Mouse (Mus musculus) E14TG2a.4 (cell line): Measurements from ENCODE around the gene B4galnt3.

Experiments
- H3K27me3 ChIP-seq: 2 replicates; pipeline ENCODE4 v1.6.1; 2014; ENCODE audit warnings: low read length, control low read depth; ENCODE audit not compliant: insufficient read depth
- H3K36me3 ChIP-seq: 2 replicates; pipeline ENCODE4 v1.6.1; 2014; ENCODE audit warnings: low read length, control low read depth; ENCODE audit not compliant: insufficient read depth
- H3K4me1 ChIP-seq: replicated peaks from 2 replicates; pipeline ENCODE4 v1.6.1; 2014; ENCODE audit warnings: low read depth, low read length, control low read depth
- H3K4me3 ChIP-seq: replicated peaks from 2 replicates; pipeline ENCODE4 v1.5.1; 2014; ENCODE audit warnings: mild to moderate bottlenecking, low read length
- H3K9me3 ChIP-seq: 2 replicates; pipeline ENCODE4 v1.6.1; 2014; ENCODE audit warnings: low read length, control low read depth
- CTCF ChIP-seq: conservative IDR thresholded peaks from 2 replicates; pipeline ENCODE4 v1.5.1; 2014; ENCODE audit warnings: low read length
- NANOG ChIP-seq: IDR thresholded peaks from 2 replicates; pipeline ENCODE4 v1.6.1; 2014; ENCODE audit warnings: borderline replicate concordance, low read length, mixed read lengths
- POU5F1 ChIP-seq: IDR thresholded peaks from 2 replicates; pipeline ENCODE4 v1.6.1; 2014; ENCODE audit warnings: low read length, borderline replicate concordance

Gene B4galnt3

GRCm38 (mm10) chr6:120197964-120198363 is 96.4 kb downstream of the B4galnt3 start:
- H3K4me1 ChIP-seq = peaks cover 83% of the 10 kb centered on the region
- H3K36me3 ChIP-seq = peaks cover 4% of the 10 kb centered on the region
- TF ChIP-seq CTCF (peak; percentile 86), NANOG (no peak)
- H3K4me3 ChIP-seq = no peak overlapping the region
- H3K9me3 ChIP-seq = no peaks in the 10 kb centered on the region
- H3K27me3 ChIP-seq = no peaks in the 10 kb centered on the region

GRCm38 (mm10) chr6:120196837-120197236 is 97.5 kb downstream of the B4galnt3 start:
- Histone ChIP-seq H3K9me3 (no peaks in the 10 kb centered on the region), H3K36me3 (no peaks in the 10 kb centered on the region), H3K27me3 (no peaks in the 10 kb centered on the region), H3K4me3 (no peak overlapping the region), H3K4me1 (peaks cover 82% of the 10 kb centered on the region)
- TF ChIP-seq CTCF (peak; percentile 54), NANOG (no peak), POU5F1 (no peak)

- H3K4me1 ChIP-seq = peaks cover 82% of the 10 kb centered on the region
- no peaks in the 10 kb centered on the region for H3K27me3 ChIP-seq
- H3K4me3 ChIP-seq = no peak overlapping the region
- no peaks in the 10 kb centered on the region for H3K9me3 ChIP-seq
- TF ChIP-seq POU5F1 (no peak), CTCF (no peak), NANOG (no peak)
- H3K36me3 ChIP-seq = no peaks in the 10 kb centered on the region
Observed at GRCm38 (mm10) chr6:120194963-120195362, 99.4 kb downstream of the B4galnt3 start.

DNA sequence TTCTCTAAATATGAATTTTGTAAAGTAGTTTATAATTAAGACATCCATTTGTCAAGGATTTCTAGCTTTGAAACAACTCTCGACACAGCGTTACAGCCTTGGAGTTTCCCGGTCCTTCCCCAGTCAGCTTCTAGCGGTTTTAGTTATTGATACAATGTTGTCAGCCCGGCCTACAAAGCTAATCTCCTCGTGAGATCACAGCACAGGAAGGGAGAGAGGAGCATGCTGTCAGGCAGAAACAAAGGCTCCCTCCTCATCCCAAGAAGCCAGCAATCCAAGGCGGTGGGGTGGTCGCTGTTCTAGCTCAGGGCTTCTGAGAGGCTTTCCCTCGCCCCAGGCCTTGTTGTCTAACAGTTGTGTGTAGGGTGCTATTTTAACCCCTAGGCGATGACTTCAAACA is 100.1 kb downstream of the B4galnt3 start:
- TF ChIP-seq POU5F1 = no peak
- TF ChIP-seq CTCF = no peak
- no peak for TF ChIP-seq NANOG
- H3K27me3 ChIP-seq = no peaks in the 10 kb centered on the region

DNA sequence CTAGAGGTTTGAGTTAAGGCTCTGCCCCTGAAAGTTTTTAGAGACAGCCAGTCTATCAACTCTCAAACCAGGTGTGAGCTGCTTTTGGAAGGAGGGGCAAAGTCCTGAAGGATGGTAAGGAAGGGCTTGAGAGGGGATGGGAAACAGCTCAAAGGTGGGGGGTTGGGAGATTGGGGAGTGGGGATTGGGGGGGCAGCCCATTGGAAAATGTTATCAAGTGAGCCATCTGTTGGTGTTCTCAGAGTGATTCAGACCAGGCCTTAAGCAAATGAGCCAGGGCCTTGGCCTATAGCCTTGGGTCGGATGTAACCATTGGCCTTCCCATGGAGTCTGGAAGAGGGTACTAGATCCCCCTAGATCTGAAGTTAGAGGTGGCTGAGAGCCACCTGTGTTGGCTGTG is 100.6 kb downstream of the B4galnt3 start:
- TF ChIP-seq POU5F1 (no peak), NANOG (no peak), CTCF (no peak)
- H3K4me1 ChIP-seq = peaks cover 84% of the 10 kb centered on the region
- no peaks in the 10 kb centered on the region for H3K27me3 ChIP-seq
- H3K9me3 ChIP-seq = no peaks in the 10 kb centered on the region
- no peak overlapping the region for H3K4me3 ChIP-seq
- H3K36me3 ChIP-seq = no peaks in the 10 kb centered on the region

More for the DNA sequence above, 100.1 kb downstream of the B4galnt3 start:
- peaks cover 84% of the 10 kb centered on the region for H3K4me1 ChIP-seq
- no peaks in the 10 kb centered on the region for H3K9me3 ChIP-seq
- H3K4me3 ChIP-seq = no peak overlapping the region
- no peaks in the 10 kb centered on the region for H3K36me3 ChIP-seq

DNA sequence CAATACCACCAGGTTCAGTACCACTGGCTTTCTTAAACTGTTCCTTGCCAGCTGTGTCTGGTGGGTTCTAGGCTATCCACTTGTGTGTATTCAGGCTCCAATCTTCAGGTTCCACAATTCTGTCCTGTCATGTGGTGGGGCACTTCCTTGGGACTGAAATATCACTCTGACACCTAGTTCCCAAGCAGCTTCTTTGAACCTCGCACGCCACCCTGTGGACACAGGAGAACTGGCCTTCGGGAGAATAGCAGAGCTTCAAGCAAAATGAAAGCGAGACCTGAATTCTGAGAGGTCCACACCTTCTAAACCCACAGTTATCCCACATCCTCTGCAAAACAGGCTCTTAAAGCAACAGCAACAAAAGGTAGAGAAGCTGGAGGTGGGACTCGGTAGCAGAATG is 101.2 kb downstream of the B4galnt3 start:
- peak overlapping the region; percentile 37 for H3K4me3 ChIP-seq
- no peaks in the 10 kb centered on the region for H3K27me3 ChIP-seq
- H3K9me3 ChIP-seq = no peaks in the 10 kb centered on the region
- no peaks in the 10 kb centered on the region for H3K36me3 ChIP-seq
- TF ChIP-seq NANOG = no peak
- peak; percentile 72 for TF ChIP-seq CTCF
- peaks cover 84% of the 10 kb centered on the region for H3K4me1 ChIP-seq

DNA sequence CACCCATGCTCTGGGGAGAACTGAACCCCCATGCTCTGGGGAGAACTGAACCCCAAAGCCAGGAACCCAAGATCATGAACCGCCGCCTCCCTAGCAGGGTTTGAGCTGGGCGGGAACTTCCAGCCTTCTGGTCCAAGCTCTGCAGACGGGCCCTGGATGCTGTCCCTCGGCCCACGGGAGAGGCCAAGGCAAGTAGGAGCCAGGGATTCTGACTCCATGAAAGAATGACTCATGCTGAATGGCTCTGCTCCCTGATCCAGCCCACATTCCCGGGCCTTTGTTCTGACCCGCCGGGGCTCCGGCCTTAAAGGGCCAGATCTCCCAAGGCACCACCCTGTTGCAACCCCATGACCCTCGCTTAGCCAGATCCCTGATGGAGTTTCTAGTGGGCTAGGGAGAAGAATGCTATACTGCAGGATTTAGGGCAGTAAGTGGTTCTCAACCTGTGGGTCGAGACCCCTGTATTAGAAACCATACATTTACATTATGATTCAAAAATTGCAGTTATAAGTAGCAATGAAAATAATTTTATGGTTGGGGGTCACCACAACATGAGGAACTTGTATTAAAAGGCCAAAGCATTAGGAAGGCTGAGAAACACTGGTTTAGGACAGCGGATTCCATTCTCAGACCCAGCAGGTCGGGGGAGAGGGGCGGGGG is 102.0 kb downstream of the B4galnt3 start:
- Histone ChIP-seq H3K4me1 (peaks cover 86% of the 10 kb centered on the region), H3K36me3 (no peaks in the 10 kb centered on the region), H3K27me3 (no peaks in the 10 kb centered on the region), H3K9me3 (no peaks in the 10 kb centered on the region), H3K4me3 (peak overlapping the region; percentile 74)
- TF ChIP-seq NANOG (no peak), CTCF (no peak), POU5F1 (no peak)

- H3K27me3 ChIP-seq = no peaks in the 10 kb centered on the region
- no peaks in the 10 kb centered on the region for H3K36me3 ChIP-seq
- TF ChIP-seq NANOG = no peak
- TF ChIP-seq POU5F1 = no peak
- TF ChIP-seq CTCF = no peak
Observed at GRCm38 (mm10) chr6:120191396-120192170, 102.8 kb downstream of the B4galnt3 start.

More at GRCm38 (mm10) chr6:120191396-120192170, 102.8 kb downstream of the B4galnt3 start:
- H3K4me3 ChIP-seq = peak overlapping the region; percentile 74
- H3K9me3 ChIP-seq = no peaks in the 10 kb centered on the region
- peaks cover 90% of the 10 kb centered on the region for H3K4me1 ChIP-seq
